Mouse (Mus musculus): ENCODE results near the gene Fam110c. TPM values are rescaled to one million over a fixed set of nuclear protein-coding genes. Genes with fewer than 3 reads are reported as not detected.

Gene Fam110c
- polyA plus RNA-seq (2012; rRNA removed; ENCODE audit: low replicate concordance) = 4.8 and 6.7 TPM in 2 replicates

GRCm38 (mm10) chr12:31073412-31074354 is at the start of gene Fam110c:
Fam110c (plus strand) TSS chr12:31073861.

Other genes with a start within 250 kb of the Fam110c start
- 0.23 and 0.24 TPM in 2 replicates for gene Alkal2, start 189.5 kb upstream of the Fam110c start, polyA plus RNA-seq (2012; rRNA removed; ENCODE audit: low replicate concordance)
- 3.5 and 4.2 TPM in 2 replicates for gene Acp1, start 162.3 kb upstream of the Fam110c start, polyA plus RNA-seq (2012; rRNA removed; ENCODE audit: low replicate concordance)
- gene Sh3yl1, start 162.2 kb upstream of the Fam110c start, polyA plus RNA-seq (2012; rRNA removed; ENCODE audit: low replicate concordance) = 1.4 and 2.8 TPM in 2 replicates
- not detected in 2 replicates for gene Gm6993, start 166.9 kb downstream of the Fam110c start, polyA plus RNA-seq (2012; rRNA removed; ENCODE audit: low replicate concordance)
- 8.7 and 11.4 TPM in 2 replicates for gene Lamb1, start 191.4 kb downstream of the Fam110c start, polyA plus RNA-seq (2012; rRNA removed; ENCODE audit: low replicate concordance)